Mouse (Mus musculus): ENCODE data around the gene Tyw5. TPM values are rescaled to one million over a fixed set of nuclear protein-coding genes. Genes with fewer than 3 reads are reported as not detected.

Gene Tyw5
- polyA plus RNA-seq, 1 experiment from 2014 or later: 20.9 TPM

Other genes with a start within 250 kb of the Tyw5 start
- gene 1700066M21Rik, start 29.5 kb downstream of the Tyw5 start, polyA plus RNA-seq (2014; fragmentation: Nextera tagmentation; extraction: Ambion mirVana): 23.1 and 28.8 TPM in 2 replicates
- 14.9 and 16.0 TPM in 2 replicates for gene Maip1, start 773 bp downstream of the Tyw5 start, polyA plus RNA-seq (2014; fragmentation: Nextera tagmentation; extraction: Ambion mirVana)